Mouse (Mus musculus) lung, embryonic 15.5 days (tissue): ENCODE measurements around the gene Klrb1b. TPM values are rescaled to one million over a fixed set of nuclear protein-coding genes. Genes with fewer than 3 reads are reported as not detected.
A peak's percentile ranks its signal among the peaks of the same experiment; 100 is the strongest.
"Not testable (repeated sequence)": the region's sequence is repeated elsewhere in the genome, so short reads cannot be mapped to it uniquely, and the experiment has no call there.

Experiments used
- ATAC-seq: fragments of 200-750 bp; cut with Nextera tagmentation; 2 replicates; pipeline ENCODE4 v1.8.0; 2017; ENCODE audit warnings: moderate number of reproducible peaks, borderline replicate concordance; ENCODE audit not compliant: low FRiP score, low TSS enrichment; ENCODE audit errors: extremely low read depth
- H3K27ac ChIP-seq: fragments of 300-500 bp; sonication (generic); 2 replicates; pipeline ENCODE4 v1.5.1; 2015; ENCODE audit warnings: moderate library complexity, mild to moderate bottlenecking, inconsistent platforms
- H3K27me3 ChIP-seq: fragments of 300-500 bp; sonication (generic); 2 replicates; pipeline ENCODE4 v1.6.1; 2015; ENCODE audit warnings: inconsistent platforms
- H3K36me3 ChIP-seq: fragments of 300-500 bp; sonication (generic); 2 replicates; pipeline ENCODE4 v1.6.1; 2015; ENCODE audit warnings: inconsistent platforms
- H3K4me1 ChIP-seq: fragments of 300-500 bp; sonication (generic); 2 replicates; pipeline ENCODE4 v1.6.1; 2015; ENCODE audit warnings: inconsistent platforms
- H3K4me2 ChIP-seq: fragments of 300-500 bp; sonication (generic); 2 replicates; pipeline ENCODE4 v1.6.1; 2015; ENCODE audit warnings: inconsistent platforms, mild to moderate bottlenecking, moderate library complexity
- H3K4me3 ChIP-seq: fragments of 300-500 bp; sonication (generic); 2 replicates; pipeline ENCODE4 v1.5.1; 2015; ENCODE audit warnings: mild to moderate bottlenecking, inconsistent platforms
- H3K9ac ChIP-seq: fragments of 300-500 bp; sonication (generic); 2 replicates; pipeline ENCODE4 v1.6.1; 2015; ENCODE audit warnings: inconsistent platforms
- H3K9me3 ChIP-seq: fragments of 300-500 bp; sonication (generic); 2 replicates; pipeline ENCODE4 v1.6.1; 2016; ENCODE audit warnings: inconsistent platforms
- WGBS: fragments of 180-500 bp; shearing (Covaris S2); methylation state at CpG from one replicate; pipeline ENCODE4 v1.1.7; 2015; 5-methylcytosine and 5-hydroxymethylcytosine counted together
- polyA plus RNA-seq: library from polyadenylated mRNA; unstranded; fragments of >200 nt; fragmentation: Nextera tagmentation; extraction: Ambion mirVana; gene quantifications from 2 replicates; pipeline ENCODE4 v1.2.1, GENCODE M21; 2015

Gene Klrb1b
- polyA plus RNA-seq, 1 experiment from 2014 or later, result 0.16 TPM

GRCm38 (mm10) chr6:128797185-128797905 lies 28.8 kb downstream of the Klrb1b start:
- H3K9me3 ChIP-seq, result no peaks in the 10 kb centered on the region
- H3K4me3 ChIP-seq, result no peak overlapping the region; the same call in 1 of the 2 replicates
- WGBS, result 72% methylated on average over 12 of the region's 12 CpGs
- H3K4me1 ChIP-seq, result peaks cover 14% of the 10 kb centered on the region
- no peak overlapping the region for H3K9ac ChIP-seq
- H3K27me3 ChIP-seq, result no peaks in the 10 kb centered on the region
- H3K27ac ChIP-seq, result no peak overlapping the region
- peak overlapping the region; percentile 65; the same call in 1 of the 2 replicates for H3K4me2 ChIP-seq
- no peaks in the 10 kb centered on the region for H3K36me3 ChIP-seq
- no peak for ATAC-seq

- Histone ChIP-seq H3K9ac (no peak overlapping the region), H3K4me2 (no peak overlapping the region), H3K27me3 (no peaks in the 10 kb centered on the region), H3K36me3 (no peaks in the 10 kb centered on the region), H3K9me3 (no peaks in the 10 kb centered on the region), H3K4me3 (no peak overlapping the region), H3K27ac (no peak overlapping the region), H3K4me1 (peaks cover 14% of the 10 kb centered on the region)
- 62% methylated on average over 8 of the region's 8 CpGs for WGBS
- ATAC-seq, result no peak
Measured at GRCm38 (mm10) chr6:128796321-128796955, 29.7 kb downstream of the Klrb1b start.

DNA sequence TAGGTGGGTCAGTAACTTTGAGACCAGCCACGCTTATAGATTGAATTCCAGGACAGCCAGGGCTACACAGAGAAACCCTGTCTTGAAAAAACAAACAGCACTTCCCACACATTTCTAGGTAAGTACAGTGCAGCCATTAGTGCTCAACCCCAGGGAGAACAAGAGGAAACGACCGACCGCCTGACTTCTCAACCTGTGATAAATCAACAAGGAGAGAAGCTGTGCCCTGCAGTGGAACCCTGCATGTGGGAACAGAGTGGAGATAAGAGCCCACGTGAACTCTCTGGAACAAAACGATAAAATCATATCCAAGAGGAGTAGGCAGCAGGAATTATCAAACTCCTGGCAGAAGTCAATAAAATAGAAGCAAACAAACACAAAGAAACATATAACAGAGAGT lies 32.4 kb downstream of the Klrb1b start:
- H3K4me3 ChIP-seq, result no peak overlapping the region
- no peak overlapping the region for H3K9ac ChIP-seq
- WGBS, result 16% methylated on average over 6 of the region's 6 CpGs
- no peak overlapping the region for H3K4me2 ChIP-seq
- no peak overlapping the region for H3K27ac ChIP-seq
- no peaks in the 10 kb centered on the region for H3K36me3 ChIP-seq
- no peaks in the 10 kb centered on the region for H3K27me3 ChIP-seq
- ATAC-seq, result no peak
- peaks cover 9% of the 10 kb centered on the region for H3K4me1 ChIP-seq
- no peaks in the 10 kb centered on the region for H3K9me3 ChIP-seq

GRCm38 (mm10) chr6:128790491-128790994 lies 35.6 kb downstream of the Klrb1b start:
- H3K27ac ChIP-seq, H3K9me3 ChIP-seq, H3K4me3 ChIP-seq, H3K4me1 ChIP-seq, H3K27me3 ChIP-seq, H3K36me3 ChIP-seq, ATAC-seq, H3K9ac ChIP-seq, H3K4me2 ChIP-seq: not testable (repeated sequence)
- 77% methylated on average over 4 of the region's 4 CpGs for WGBS

GRCm38 (mm10) chr6:128789115-128789514 lies 37.0 kb downstream of the Klrb1b start, which contains the start of gene Klrb1c:
Gene Klrb1c (minus strand): TSS chr6:128789215.
- Histone ChIP-seq H3K9ac (no peak within 1 kb of the TSS), H3K36me3 (no peaks in the 10 kb centered on the region), H3K9me3 (no peaks in the 10 kb centered on the region), H3K4me1 (no peaks in the 10 kb centered on the region), H3K4me3 (no peak within 1 kb of the TSS), H3K27ac (no peak within 1 kb of the TSS), H3K4me2 (no peak within 1 kb of the TSS), H3K27me3 (no peaks in the 10 kb centered on the region)
- no peak for ATAC-seq
- 89% methylated on average over 2 of the region's 2 CpGs for WGBS

- Histone ChIP-seq H3K27me3 (no peaks in the 10 kb centered on the region), H3K36me3 (no peaks in the 10 kb centered on the region), H3K9me3 (no peaks in the 10 kb centered on the region), H3K27ac (no peak overlapping the region), H3K4me1 (no peaks in the 10 kb centered on the region), H3K4me3 (no peak overlapping the region), H3K9ac (no peak overlapping the region), H3K4me2 (no peak overlapping the region)
- 79% methylated on average over 1 of the region's 1 CpGs for WGBS
- no peak for ATAC-seq
Measured at GRCm38 (mm10) chr6:128788517-128788916, 37.6 kb downstream of the Klrb1b start.

GRCm38 (mm10) chr6:128786396-128786795 lies 39.7 kb downstream of the Klrb1b start:
- not testable (repeated sequence) for H3K4me2 ChIP-seq, H3K9me3 ChIP-seq, H3K4me1 ChIP-seq, H3K9ac ChIP-seq, H3K4me3 ChIP-seq, H3K27me3 ChIP-seq, ATAC-seq, H3K36me3 ChIP-seq, H3K27ac ChIP-seq
- WGBS, result 66% methylated on average over 1 of the region's 1 CpGs

- peak; percentile 66 for ATAC-seq
- H3K4me2 ChIP-seq, result peak overlapping the region; percentile 30
- WGBS, result 51% methylated on average over 10 of the region's 10 CpGs
- H3K9ac ChIP-seq, result no peak overlapping the region
- no peaks in the 10 kb centered on the region for H3K27me3 ChIP-seq
- H3K9me3 ChIP-seq, result no peaks in the 10 kb centered on the region
- H3K36me3 ChIP-seq, result no peaks in the 10 kb centered on the region
- peak overlapping the region; percentile 72 for H3K27ac ChIP-seq
- 0 out of 2 replicates have a peak, but pooled peaks cover 6% of the 10 kb centered on the region for H3K4me1 ChIP-seq
- no peak overlapping the region for H3K4me3 ChIP-seq
Measured at GRCm38 (mm10) chr6:128769481-128770253, 56.5 kb downstream of the Klrb1b start.

- 65% methylated on average over 4 of the region's 4 CpGs for WGBS
- Histone ChIP-seq H3K9me3 (no peaks in the 10 kb centered on the region), H3K4me2 (no peak overlapping the region), H3K27me3 (no peaks in the 10 kb centered on the region), H3K4me1 (0 out of 2 replicates have a peak, but pooled peaks cover 6% of the 10 kb centered on the region), H3K36me3 (no peaks in the 10 kb centered on the region), H3K27ac (no peak overlapping the region), H3K9ac (no peak overlapping the region), H3K4me3 (no peak overlapping the region)
- ATAC-seq, result no peak
Measured at GRCm38 (mm10) chr6:128768047-128768446, 58.1 kb downstream of the Klrb1b start.

DNA sequence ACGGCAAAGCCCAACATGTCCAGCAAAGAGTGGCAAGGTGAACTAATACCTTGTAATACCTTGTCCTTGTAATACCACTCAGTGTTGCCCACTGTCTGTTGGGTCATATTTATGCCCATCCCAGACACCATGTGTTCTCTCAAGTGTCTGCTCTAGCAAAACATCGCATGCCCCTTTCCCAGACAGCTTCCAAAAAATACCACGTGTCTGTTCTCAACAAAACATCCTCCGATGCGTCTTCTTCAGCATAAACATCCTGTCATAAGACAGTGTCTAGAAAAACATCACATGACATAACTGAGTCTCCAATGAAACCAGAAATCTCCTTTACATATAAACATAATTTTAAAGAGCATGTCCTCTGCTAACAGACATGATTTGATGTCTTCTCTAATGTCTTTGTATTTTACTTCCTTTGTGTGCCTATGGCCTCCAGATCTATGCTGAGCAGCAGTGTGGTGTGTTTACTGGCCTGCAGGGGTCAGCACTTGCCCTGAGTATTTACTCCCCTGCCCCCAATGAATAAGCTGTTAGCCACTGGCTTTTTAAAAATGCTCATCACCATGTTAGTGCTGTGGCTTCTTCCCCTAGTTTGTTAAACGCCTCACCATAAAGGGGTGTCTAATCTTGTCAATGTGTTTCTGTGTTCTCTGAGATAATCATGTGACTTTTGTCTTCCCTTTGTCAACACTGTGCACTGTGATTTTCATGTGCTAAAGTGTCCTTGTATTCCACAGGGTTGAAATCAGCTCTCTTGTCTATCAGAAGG lies 59.5 kb downstream of the Klrb1b start:
- H3K4me3 ChIP-seq, H3K36me3 ChIP-seq, H3K4me2 ChIP-seq, H3K27me3 ChIP-seq, H3K4me1 ChIP-seq, H3K9ac ChIP-seq, H3K9me3 ChIP-seq, H3K27ac ChIP-seq, ATAC-seq: not testable (repeated sequence)
- WGBS, result 41% methylated on average over 6 of the region's 6 CpGs

- Histone ChIP-seq H3K4me1 (peaks cover 8% of the 10 kb centered on the region), H3K4me3 (no peak overlapping the region), H3K9ac (no peak overlapping the region), H3K9me3 (no peaks in the 10 kb centered on the region), H3K27me3 (no peaks in the 10 kb centered on the region), H3K36me3 (no peaks in the 10 kb centered on the region), H3K4me2 (no peak overlapping the region), H3K27ac (no peak overlapping the region)
- ATAC-seq, result no peak
- 81% methylated on average over 1 of the region's 1 CpGs for WGBS
Measured at GRCm38 (mm10) chr6:128765211-128765610, 60.9 kb downstream of the Klrb1b start.
